Mouse (Mus musculus): ENCODE measurements at regions not wholly inside any gene's neighbourhood (a gene's known extent, or its start where the extent isn't known, plus 50 kb on each side); places are given as distances from the start of the nearest gene placed in this dataset.
"Not testable (repeated sequence)": the region's sequence is repeated elsewhere in the genome, so short reads cannot be mapped to it uniquely, and the experiment has no call there.

GRCm38 (mm10) chr17:47271979-47272677 lies 96.6 kb upstream of the Mrps10 start:
- peak; percentile 56 for DNase-seq (ENCODE audit: low spot score)

- no peak for DNase-seq (ENCODE audit: low spot score)
Measured at GRCm38 (mm10) chr17:47269053-47269891, 99.4 kb upstream of the Mrps10 start.

- DNase-seq (ENCODE audit: low spot score), result no peak
Measured at GRCm38 (mm10) chr17:47267843-47268242, 100.8 kb upstream of the Mrps10 start.

GRCm38 (mm10) chr17:47267076-47267475 lies 101.6 kb upstream of the Mrps10 start:
- DNase-seq (ENCODE audit: low spot score), result no peak

- DNase-seq (ENCODE audit: low spot score), result no peak
Measured at GRCm38 (mm10) chr17:47266335-47266734, 102.4 kb upstream of the Mrps10 start.

- no peak for DNase-seq (ENCODE audit: low spot score)
Measured at GRCm38 (mm10) chr17:47262986-47263385, 105.7 kb upstream of the Mrps10 start.

GRCm38 (mm10) chr17:47262141-47262540 lies 106.5 kb upstream of the Mrps10 start:
- no peak for DNase-seq (ENCODE audit: low spot score)

GRCm38 (mm10) chr17:47260976-47261375 lies 107.7 kb upstream of the Mrps10 start:
- no peak for DNase-seq (ENCODE audit: low spot score)

- DNase-seq (ENCODE audit: low spot score), result no peak
Measured at GRCm38 (mm10) chr17:47258296-47258695, 110.4 kb upstream of the Mrps10 start.

GRCm38 (mm10) chr17:47255209-47255608 lies 113.5 kb upstream of the Mrps10 start:
- no peak for DNase-seq (ENCODE audit: low spot score)

GRCm38 (mm10) chr17:47254026-47254425 lies 114.7 kb upstream of the Mrps10 start:
- DNase-seq (ENCODE audit: low spot score), result no peak

- peak; percentile 41 for DNase-seq (ENCODE audit: low spot score)
Measured at GRCm38 (mm10) chr17:47250001-47250400, 118.7 kb upstream of the Mrps10 start.

GRCm38 (mm10) chr17:47249176-47249575 lies 119.5 kb upstream of the Mrps10 start:
- no peak for DNase-seq (ENCODE audit: low spot score)

GRCm38 (mm10) chr17:47248053-47248452 lies 120.6 kb upstream of the Mrps10 start:
- peak; percentile 31 for DNase-seq (ENCODE audit: low spot score)

GRCm38 (mm10) chr17:47247516-47247915 lies 121.2 kb upstream of the Mrps10 start:
- no peak for DNase-seq (ENCODE audit: low spot score)

- DNase-seq (ENCODE audit: low spot score), result no peak
Measured at GRCm38 (mm10) chr17:47246605-47247004, 122.1 kb upstream of the Mrps10 start.

GRCm38 (mm10) chr17:47245635-47246034 lies 123.1 kb upstream of the Mrps10 start:
- no peak for DNase-seq (ENCODE audit: low spot score)

GRCm38 (mm10) chr17:47239086-47239485 lies 129.6 kb upstream of the Mrps10 start:
- no peak for DNase-seq (ENCODE audit: low spot score)

- not testable (repeated sequence) for DNase-seq (ENCODE audit: low spot score)
Measured at GRCm38 (mm10) chr17:47237881-47238280, 130.8 kb upstream of the Mrps10 start.

- DNase-seq (ENCODE audit: low spot score), result no peak
Measured at GRCm38 (mm10) chr17:47234343-47234742, 134.3 kb upstream of the Mrps10 start.

GRCm38 (mm10) chr17:47233003-47233678 lies 135.5 kb upstream of the Mrps10 start:
- no peak for DNase-seq (ENCODE audit: low spot score)

- no peak for DNase-seq (ENCODE audit: low spot score)
Measured at GRCm38 (mm10) chr17:47230715-47231114, 138.0 kb upstream of the Mrps10 start.

- DNase-seq (ENCODE audit: low spot score), result no peak
Measured at GRCm38 (mm10) chr17:47226391-47226790, 142.3 kb upstream of the Mrps10 start.
